Mouse (Mus musculus) G1E-ER4 (cell line): ENCODE results near the gene Lrrc75b. TPM values are rescaled to one million over a fixed set of nuclear protein-coding genes. Genes with fewer than 3 reads are reported as not detected.

Source experiments
- GATA1 ChIP-seq: IDR thresholded peaks from one replicate; pipeline ENCODE4 v1.8.0; 2012; ENCODE audit warnings: low read length, inconsistent platforms
- polyA plus RNA-seq: library from polyadenylated mRNA; stranded (reverse); fragments of >175 nt; gene quantifications from 2 replicates; pipeline ENCODE4 v1.2.3, GENCODE M21; 2012

The Lrrc75b gene
- polyA plus RNA-seq, 1 experiment = not detected

DNA sequence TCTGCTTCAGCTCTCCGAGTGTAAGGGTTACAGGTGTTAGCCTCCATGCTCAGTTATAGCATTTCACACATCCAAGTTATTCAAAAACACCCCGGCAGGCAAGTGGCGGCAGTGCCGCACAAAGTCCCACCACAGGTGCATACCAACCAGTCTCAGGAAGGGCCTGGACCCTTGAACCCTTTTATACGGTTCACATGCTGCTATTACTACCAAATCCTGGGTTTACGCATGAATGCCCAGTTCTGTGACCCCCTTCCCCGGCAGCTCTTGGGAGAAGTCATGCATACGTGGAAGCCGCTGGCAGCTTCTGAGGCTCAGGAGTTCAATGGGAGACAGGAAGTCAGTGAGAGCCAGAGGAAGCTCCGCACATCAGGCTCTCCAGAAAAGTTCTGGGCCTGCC lies 13.1 kb upstream of the Lrrc75b start:
- TF ChIP-seq GATA1 = no peak

GRCm38 (mm10) chr10:75571937-75572336 lies 11.8 kb upstream of the Lrrc75b start:
- no peak for TF ChIP-seq GATA1

GRCm38 (mm10) chr10:75570981-75571657 lies 11.0 kb upstream of the Lrrc75b start:
- no peak for TF ChIP-seq GATA1

DNA sequence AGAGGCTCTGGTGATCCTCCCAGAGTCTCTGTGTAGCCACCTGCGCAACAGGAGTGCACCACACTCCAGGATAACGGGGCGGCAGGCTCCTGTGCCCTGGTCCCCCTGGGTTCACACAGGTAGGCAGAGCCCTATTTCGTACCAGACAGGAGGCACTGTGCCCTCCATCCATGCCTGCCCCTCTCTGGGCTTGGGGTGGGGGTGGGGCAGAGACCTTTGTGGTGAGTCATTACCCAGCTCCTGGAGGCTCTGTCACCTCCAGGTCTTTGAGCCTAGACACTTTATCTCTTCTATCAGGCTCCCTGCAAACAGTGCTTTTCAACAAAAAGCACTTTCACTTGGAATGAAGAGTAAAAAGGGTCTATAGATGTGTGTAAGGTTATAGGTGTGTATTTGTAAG lies 8.7 kb upstream of the Lrrc75b start:
- no peak for TF ChIP-seq GATA1

- TF ChIP-seq GATA1 = no peak
Measured at GRCm38 (mm10) chr10:75568441-75568840, 8.3 kb upstream of the Lrrc75b start.

DNA sequence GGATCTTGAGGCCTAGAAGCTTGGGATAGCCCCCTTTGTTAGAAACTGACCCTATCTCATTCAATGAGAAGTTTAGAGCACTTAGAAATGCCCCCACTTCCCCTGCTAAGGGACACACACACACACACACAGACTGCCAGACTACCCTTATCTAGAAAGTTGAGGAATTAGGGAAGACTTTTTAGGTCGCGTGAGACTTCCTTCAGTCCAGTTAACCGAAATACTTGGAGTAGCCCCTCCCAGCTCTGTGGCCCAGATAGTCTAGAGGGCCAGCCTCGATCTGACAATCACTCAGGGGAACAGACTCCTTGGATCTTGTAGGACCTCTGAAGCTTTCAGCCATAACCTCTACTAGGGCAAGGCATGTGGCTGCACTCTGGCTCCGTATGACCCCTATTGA lies 7.9 kb upstream of the Lrrc75b start:
- no peak for TF ChIP-seq GATA1

GRCm38 (mm10) chr10:75566321-75566720 lies 6.2 kb upstream of the Lrrc75b start:
- no peak for TF ChIP-seq GATA1

DNA sequence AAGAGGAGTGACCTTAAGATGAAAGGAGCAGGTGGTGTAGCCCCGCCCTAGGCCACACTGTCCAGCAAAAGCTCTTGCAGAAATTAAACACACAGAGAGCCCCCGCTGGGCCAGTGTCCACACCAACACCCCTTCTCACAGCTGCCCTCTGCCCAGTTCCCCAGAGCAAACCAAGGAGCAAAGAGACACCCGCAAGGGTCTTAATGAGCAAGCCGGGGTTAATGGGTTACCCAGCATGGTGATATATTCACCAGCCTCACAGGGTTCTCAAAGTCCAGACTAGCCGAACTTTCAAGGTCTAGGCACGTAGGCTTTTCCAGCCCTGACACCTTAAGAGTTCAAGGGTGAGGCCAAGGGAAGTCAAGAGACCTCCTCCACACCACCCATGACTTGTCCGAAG lies 5.8 kb upstream of the Lrrc75b start:
- TF ChIP-seq GATA1 = no peak

- TF ChIP-seq GATA1 = no peak
Measured at GRCm38 (mm10) chr10:75565436-75565835, 5.3 kb upstream of the Lrrc75b start.

DNA sequence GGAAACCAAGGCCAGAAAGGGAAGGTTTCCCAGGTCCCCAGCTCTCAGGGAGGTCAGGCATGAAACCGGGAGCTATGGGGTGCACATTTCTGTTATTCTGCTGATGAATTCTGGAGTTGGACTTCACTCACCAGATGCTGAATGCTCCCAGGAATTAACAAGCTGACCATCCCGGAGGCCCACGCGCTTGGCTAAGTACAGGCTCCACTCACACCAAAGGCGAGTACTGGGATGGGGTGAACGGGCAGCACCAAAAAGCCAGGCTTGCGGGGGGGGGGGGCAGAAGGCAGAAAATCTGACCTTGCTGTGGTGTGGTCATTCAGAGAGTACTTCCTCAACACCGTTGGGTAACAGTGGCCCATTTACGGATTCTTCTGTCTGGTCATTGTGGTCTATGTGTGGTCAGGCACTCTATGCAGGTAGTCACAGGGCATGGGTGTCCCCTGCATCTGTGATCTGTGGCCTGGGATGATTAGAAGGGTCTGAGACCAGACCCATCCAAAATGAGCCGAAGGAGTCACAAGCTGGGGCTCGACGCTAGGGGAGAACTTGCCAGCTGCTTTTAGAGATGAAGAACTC lies 4.6 kb upstream of the Lrrc75b start:
- TF ChIP-seq GATA1 = no peak

- no peak for TF ChIP-seq GATA1
Measured at GRCm38 (mm10) chr10:75562596-75562995, 2.5 kb upstream of the Lrrc75b start.

DNA sequence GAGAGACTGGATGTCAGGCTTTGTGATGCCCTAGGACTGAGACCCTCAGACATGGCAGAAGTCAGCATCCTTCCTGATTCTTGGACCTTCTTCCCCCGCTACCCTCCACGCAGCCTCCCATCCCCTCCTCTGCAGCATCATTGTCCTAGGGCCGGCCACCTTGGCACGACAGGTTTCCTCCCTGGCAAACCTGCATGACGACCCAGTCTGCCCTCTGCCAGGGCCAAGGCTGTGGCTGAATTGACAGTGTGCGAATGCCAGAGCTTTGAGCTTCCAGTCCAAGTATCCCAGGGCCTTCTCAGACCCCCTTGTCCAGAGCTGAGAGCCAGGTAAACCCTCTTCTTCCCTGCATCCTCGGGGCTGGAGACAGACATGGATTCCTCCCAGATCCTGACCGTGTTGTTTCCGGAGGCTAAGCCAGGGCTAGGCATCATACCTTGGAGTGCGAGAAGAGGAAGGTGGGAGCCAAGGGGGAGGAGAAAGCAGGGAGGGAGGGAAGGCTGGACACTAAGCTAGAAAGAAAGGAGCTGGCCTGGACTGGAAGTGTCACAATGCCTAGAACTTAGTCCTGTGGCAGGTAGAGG lies 1.0 kb upstream of the Lrrc75b start, which contains the start of gene Ggt1:
TSS of gene Ggt1 (plus strand) at position 534 of the 584 bp plus-strand sequence.
- TF ChIP-seq GATA1 = no peak

- no peak for TF ChIP-seq GATA1
Measured at GRCm38 (mm10) chr10:75560549-75560899, 394 bp upstream of the Lrrc75b start.

- no peak for TF ChIP-seq GATA1
Measured at GRCm38 (mm10) chr10:75559041-75559675, 972 bp downstream of the Lrrc75b start.

GRCm38 (mm10) chr10:75558515-75558914 lies 1.6 kb downstream of the Lrrc75b start:
- no peak for TF ChIP-seq GATA1

DNA sequence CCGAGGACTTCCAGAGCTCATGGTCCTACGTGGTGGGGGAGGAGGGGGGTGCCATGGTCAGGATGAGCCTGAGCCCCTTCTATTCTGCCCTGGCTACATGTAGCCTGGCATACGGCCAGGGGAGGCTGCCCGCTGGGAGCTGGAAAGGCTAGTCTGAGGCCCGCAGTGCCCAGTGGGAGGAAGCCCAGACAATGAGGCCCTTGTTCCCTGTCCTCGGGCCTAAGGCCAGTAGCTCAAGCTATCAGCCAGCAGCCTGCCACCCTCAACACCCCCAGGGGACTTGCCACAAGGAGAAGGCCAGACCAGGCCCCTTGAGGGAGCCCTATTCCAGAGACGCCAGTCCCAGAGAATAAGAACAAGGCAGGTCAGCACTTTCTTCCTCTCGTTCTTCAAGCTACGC lies 4.1 kb downstream of the Lrrc75b start:
- TF ChIP-seq GATA1 = no peak

- TF ChIP-seq GATA1 = no peak
Measured at GRCm38 (mm10) chr10:75555557-75555956, 4.6 kb downstream of the Lrrc75b start.

GRCm38 (mm10) chr10:75554090-75554489 lies 6.0 kb downstream of the Lrrc75b start:
- TF ChIP-seq GATA1 = no peak
